Mouse (Mus musculus) megakaryocyte progenitor cell, adult 5-6 weeks (primary cell): ENCODE measurements around the gene Rad51. TPM values are rescaled to one million over a fixed set of nuclear protein-coding genes. Genes with fewer than 3 reads are reported as not detected.

ENCODE experiments used
- ATAC-seq: replicated peaks from 2 replicates; pipeline ENCODE4 v1.8.0; 2016; ENCODE audit warnings: mild to moderate bottlenecking, moderate TSS enrichment, inconsistent platforms; ENCODE audit not compliant: poor library complexity
- total RNA-seq, 2 experiments: library from RNA; stranded (forward) in 1 of 2; stranded (reverse) in 1 of 2; fragments of 157-497, 149-512 nt in 1 of 2; fragments of 200-1000 nt in 1 of 2; gene quantifications; 2 replicates each; pipeline versions ENCODE4 v1.2.3 to v1.2.4; 2015 to 2017

Rad51 gene
- total RNA-seq, 2 experiments from 2014 or later: 33.6 to 37.2 TPM

DNA sequence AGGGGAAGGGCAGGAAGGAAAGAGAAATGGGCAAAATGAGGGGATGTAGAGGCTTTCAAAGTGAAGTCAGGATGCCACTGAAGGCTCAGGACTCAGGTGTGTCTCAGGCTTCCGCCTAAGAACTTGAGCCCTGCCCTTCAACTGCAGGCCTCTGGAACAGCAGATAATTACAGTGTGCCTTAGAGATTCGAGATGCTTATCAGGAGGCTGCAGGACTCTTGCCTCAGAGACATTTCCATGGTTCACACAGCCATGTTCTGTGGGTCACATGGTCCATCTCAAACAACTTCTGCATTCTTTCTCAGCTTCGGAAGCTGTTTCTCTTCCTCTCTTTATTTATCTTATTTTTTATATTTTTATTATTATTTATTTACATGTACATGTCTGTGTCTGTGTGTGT is 50.5 kb downstream of the Rad51 start:
- peak; percentile 42 for ATAC-seq

DNA sequence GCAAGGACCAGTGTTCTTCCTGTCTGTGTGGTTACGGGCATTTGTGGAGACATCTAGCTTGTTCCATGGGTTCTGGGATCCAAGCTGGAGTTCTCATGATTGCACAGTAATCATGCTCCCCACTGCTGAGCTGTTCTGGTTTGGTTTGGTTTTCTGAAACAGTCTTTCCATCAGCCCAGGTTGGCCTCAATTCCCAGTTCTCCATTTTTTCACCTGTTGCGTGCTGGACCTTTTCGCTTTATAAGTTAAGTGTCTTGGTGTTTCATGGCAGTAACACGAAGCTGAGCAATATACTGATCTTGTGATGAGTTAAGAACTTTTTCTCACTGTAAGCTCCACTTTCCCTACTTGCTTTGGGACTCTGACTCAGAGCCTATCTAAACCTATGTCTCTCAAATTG is 51.4 kb downstream of the Rad51 start:
- no peak for ATAC-seq

DNA sequence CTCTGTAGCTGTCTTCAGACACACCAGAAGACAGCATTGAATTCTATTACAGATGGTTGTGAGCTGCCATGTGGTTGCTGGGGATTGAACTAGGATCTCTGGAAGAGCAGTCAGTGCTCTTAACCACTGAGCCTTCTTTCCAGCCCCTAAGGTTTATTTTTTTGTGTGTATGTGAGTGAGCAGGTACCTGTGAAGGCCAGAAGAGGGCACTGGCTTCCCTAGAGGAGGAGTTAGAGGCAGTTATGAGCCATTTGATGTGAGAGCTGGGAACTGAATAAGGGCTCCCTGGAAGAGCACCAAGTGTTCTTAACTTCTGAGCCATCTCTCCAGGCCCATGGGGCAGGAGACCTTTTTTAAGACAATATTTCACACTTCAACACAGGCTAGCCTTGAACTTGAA is 52.8 kb downstream of the Rad51 start:
- no peak for ATAC-seq

DNA sequence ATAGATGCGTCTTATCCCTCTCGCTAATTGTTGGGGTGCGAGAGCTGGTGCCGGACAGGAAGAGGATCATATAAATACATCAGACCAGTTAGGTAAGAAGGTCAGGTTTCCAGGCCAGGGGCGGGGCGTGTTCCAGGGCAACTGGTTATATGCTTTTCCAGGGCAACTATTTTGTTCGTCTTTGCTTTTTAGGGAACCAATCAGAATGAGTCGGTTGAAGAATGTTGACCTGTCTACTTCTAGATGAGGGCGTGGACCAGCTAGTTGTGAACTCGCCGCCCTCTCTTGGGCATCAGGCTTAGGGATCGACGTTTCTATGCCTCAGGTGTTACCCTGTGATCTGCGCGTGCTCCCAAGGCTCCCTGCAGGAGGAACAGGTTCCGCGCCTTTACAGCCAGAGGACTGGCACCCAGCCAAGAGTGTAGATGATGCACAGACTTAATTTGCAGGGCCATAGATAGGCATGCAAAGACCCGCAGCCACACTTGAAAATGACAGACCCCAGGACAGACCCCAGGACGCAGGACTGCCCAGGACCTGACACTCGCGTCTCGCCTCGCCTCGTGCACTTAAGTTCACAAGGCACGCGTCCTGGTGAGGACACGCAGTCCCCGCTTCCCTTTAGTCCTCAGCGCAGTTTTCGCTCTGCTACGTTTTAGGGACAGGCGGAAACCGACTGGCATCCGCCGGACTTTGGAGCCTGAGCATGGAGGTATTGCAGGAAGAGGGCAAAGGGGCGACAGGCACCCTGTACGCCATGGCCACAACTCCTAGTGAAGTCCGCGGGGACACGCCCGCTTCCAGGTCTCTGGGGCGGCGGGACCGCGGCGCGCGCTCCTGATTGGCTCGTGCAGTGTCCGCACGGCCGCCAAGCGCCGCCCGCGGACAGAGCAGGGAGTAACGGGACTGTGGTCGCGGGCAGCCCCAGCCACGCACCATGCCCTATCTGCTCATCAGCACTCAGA is 54.6 kb downstream of the Rad51 start, which contains the start of gene Gchfr:
Gchfr (plus strand) TSS at position 873 of the 965 bp plus-strand sequence.
- ATAC-seq: peak; percentile 63

DNA sequence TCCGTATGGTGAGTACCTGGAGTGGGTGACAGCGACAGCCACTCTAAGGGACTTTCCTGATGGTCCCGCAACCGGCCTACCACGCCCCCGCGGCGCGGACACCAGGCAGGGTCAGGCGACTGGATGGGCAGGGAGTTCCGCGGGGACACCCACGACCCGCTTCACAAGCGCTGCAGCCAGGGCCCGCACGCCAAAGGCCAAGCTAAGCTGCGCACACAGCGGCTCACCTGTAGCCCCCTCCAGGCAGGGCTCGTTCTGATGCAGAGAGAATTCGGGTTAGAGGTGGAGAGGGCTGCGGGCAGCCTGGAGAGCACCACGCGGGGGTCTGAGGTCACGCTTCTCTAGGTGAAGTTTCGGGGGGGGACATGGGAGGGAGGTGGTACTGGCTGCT is 55.3 kb downstream of the Rad51 start:
- no peak for ATAC-seq

DNA sequence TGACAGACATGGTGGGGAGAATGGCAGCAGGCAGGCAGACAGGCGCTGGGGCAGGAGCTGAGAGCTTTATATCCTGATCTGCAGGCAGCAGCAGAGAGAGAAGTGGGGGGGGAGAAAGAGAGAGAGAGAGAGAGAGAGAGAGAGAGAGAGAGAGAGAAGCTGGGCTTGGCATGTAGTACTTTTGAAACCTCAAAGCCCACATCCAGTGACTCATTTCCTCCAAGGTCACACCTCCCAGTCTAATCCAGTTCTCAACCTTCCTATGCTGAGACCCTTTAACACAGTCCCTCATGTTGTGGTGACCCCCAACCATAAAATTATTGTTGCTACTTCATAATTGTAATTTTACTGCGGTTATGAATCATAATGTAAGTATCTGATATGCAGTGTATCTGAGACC is 57.7 kb downstream of the Rad51 start:
- no peak for ATAC-seq

DNA sequence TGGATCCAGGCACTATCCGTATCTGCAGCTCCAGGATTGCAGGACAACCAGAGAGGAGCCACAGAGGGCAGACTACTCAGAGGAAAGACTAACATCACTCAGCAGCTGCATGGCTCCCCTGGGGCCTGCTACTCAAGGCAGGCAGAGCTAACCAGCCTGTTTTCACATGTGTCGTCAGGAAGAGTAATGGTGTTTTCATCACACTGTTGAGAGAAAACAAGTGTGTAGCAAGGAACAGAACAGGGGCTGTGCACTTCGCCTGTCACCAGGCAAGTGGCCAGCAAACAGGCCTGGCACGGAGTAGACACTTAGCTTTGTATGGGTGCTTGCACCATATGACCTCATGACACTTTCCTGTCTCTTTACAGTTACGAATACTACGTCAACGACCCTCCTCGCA is 59.0 kb downstream of the Rad51 start:
- no peak for ATAC-seq

DNA sequence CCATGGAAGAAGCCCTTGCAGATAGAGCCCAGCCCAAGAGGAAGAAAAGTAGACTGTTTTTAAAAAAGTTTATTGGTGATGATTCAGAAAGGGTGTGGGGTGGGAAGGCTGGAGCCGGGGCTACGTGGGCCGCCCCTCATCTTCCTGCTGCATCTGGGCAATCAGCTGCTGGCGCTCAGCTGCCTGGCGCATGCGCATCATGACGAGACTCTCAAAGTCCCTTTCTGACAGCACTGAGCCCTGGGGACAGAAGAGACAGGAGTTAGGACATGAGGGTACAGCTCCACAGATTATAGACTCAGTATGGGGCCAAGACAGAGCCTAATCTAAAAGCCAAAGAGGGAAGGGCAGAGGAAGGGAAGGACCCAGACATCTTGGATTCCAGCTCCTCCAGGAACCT is 59.9 kb downstream of the Rad51 start:
- peak; percentile 7; the same call in 1 of the 2 replicates for ATAC-seq

DNA sequence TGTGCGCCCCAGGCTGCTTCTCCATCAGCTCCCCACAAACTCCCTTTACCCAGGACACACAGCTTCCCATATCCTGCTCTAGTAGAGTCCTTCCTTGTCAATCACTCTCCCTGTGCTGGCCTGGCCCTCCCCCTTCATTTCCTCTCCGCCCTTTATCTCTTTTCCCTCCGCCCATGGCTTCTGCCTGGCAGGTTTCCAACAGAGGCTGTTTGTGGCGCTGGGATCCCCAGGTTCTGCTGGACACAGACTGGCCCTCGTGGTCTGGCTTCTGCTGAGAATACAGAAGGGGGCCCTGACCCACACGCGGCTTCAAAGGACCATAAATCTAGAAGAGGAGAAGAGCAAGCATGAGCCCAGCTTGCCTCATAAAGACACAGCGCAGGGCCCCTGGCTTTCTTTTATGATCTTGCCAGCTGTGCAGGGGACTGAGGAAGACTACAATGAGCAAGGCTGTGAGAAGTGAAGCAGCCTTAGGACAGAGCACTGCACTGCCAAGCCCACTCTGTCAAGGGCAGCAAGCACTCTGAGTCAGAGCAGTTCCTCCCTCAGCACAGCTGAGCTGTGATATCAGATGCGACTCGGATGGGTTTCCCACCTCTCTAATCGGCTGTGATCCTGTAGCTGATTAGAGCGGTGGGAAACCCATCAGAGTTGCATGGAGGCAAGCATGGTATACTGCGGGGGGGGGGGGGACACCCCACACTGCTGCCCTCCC is 60.4 kb downstream of the Rad51 start:
- peak; percentile 60 for ATAC-seq

DNA sequence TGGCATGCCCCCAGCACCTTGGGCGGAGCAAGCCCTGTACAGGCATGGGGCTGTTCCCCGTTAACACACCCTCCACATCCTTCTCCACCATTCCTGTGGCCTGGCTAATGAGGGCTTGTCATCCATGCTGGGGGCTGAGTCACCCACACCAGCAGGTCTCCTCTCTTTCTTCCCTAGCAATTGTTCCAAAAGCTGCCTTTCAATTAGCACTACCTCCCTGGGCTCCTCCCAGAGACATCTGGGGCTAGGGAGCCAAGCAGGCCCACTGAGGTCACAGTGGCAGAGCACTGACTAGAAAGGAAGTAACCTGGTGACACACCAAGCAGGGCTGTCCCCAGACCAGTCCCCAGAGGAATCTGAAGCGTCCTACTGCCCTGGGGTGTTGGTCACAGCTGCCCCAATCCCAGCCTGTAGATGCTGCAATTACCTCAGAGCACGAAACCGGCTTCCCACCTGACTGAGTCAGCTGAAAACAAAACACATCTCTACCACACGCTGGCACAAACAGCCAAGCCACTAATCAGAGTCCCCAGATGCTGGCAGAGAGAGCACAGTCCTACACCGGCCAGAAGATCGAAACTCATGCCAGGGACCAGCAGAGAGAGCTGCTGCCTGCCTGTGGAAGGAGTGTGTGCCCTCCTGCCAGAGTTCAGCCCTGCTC is 61.5 kb downstream of the Rad51 start, which contains the start of gene Gm14137:
Gm14137 (plus strand) TSS at position 519 of the 661 bp plus-strand sequence.
- peak; percentile 45 for ATAC-seq

DNA sequence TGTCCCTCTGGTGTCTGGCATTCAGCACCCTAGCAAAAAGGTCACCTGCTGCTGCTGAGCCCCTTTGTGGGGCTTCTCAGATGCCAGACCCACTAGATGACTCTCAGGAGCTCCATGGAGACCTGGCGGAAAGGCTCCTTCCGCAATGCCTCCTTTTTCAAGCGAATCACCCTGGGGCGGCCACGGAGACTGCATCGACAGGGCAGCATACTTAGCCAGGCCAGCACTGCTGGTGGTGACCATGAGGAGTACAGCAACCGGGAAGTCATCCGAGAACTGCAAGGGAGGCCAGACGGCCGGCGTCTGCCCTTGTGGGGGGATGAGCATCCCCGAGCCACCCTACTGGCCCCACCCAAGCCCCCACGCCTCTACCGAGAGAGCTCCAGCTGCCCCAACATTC is 62.3 kb downstream of the Rad51 start:
- no peak for ATAC-seq

DNA sequence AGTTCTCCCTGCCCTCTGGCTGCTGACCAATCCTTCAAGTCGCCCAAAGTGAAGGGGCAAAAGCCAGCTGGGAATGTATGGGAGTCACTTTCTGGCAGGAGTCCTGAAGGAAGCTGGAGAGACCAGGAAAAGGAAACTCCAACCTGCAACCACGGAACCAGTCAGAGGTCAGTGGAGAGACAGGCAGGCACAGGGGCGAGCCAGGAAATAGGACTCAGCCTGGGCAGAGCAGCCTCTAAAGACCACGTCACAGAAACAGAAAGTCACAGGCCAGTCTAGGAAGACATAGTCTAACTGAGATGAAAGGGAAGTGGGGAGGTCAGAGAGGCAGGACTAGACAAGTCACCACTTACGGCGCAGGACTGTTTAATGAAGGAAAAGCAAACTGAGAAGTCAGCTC is 63.0 kb downstream of the Rad51 start:
- no peak for ATAC-seq

DNA sequence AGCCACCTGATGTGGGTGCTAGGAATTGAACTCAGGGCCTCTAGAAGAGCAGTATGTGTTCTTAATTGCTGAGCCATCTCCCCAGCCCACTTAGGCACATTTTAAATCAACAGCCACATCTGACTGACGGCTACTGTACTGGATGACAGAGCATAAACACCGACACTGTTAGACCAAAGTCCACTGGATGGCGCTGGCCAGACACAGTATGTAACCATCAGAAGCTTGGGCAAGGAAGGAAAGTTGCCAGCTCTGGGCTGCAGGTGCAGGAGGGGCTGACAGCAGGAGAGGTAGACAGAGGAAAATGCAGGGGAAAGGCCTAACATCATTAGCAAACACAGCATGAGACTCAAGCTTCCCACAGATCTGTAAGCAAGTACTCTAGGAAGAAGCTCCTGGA is 64.2 kb downstream of the Rad51 start:
- no peak for ATAC-seq

DNA sequence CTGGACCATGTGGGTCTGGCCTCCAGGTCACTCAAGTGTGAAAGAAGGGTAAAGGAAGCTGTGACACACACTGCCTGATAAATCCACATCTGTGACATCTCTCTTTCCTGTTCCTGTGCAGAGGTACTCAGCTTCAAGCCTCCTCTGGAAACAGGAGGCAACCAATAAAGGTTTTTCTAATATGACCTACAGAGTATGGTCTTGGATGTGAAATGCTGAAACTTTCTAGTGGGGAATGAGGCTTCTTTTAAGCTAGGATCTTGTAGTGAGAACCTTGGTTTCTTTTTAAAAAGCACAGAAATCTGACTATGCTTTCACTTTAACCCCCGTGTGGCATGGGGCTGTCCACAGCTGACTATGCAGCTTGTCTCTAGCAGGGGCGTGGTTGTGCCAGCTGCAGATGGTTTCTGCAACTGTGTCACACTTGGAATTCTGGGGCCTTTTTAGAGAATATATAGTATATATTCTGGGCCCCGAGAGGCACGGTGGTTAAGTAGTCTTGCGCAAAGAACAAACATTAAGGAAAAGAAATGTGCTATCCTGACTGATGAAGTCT is 64.9 kb downstream of the Rad51 start:
- ATAC-seq: no peak

DNA sequence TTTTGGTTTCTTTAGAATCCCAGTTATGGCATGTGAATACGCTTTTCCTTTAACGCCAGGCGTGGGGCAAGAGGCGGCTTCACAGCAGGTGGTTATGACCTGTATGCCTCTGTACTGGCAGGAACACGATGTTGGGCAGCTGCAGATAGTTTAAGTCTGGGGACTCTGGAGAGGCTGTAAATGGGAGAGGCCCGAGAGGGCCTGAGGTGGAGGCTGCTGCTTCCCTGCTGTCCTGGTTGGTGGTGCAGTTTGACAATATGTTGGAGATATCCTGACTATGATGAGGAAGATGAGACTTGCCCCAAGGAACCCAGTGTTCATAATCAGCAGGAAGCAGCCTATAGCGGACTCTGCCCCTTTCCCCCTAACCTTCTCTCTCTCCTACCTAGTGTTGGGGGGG is 70.3 kb downstream of the Rad51 start:
- ATAC-seq: no peak; the same call in 1 of the 2 replicates

DNA sequence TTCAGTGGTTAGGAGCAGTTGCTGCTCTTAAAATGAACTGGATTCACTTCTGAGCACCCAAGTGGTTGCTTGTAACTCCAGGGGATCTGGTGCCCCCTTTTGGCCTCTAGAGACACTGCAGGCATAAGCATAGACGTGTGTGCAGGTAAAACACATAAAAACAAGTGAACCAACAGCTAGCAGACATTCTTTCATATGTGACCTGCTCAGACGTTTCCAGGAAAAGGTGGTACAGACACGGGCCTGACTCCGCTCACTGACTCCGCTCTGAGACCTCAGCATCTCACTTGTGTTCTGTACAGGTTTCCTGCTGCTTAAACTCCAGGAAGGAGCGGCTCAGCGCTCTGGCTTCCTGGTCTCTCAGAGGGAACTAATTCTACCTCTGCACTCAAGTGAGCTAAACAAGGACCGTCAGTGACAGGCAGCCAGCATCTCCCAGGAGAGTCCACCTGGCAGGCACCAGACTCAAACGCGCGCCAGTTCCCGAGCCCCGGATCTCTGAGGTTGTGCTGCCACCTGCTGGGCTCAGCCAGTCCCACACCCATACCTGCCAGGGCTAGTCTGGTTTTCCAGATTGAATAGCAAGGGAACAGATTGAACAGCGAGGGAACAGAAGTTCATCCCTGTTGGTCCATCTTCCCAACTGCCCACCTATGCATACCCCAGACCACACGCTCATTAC is 76.6 kb downstream of the Rad51 start:
- peak; percentile 98 for ATAC-seq

DNA sequence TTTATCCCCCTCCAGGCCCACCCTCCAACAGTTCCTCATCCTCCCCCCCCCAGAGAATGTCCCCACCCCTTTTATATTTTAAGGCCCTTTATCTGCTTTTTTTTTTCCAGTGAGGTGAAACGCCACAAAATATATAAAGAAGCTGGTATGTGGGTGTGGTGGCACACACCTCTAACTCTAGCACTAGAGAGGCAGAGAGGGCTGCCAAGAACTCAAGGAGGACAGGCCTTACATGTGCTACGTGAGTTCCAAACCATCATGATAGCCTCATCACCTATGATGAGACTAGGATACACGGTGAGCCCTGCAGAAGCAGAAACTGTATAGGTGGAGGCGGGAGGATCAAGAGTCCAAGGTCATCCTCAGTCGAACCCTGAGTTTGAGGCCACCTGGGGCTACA is 78.4 kb downstream of the Rad51 start:
- ATAC-seq: no peak

DNA sequence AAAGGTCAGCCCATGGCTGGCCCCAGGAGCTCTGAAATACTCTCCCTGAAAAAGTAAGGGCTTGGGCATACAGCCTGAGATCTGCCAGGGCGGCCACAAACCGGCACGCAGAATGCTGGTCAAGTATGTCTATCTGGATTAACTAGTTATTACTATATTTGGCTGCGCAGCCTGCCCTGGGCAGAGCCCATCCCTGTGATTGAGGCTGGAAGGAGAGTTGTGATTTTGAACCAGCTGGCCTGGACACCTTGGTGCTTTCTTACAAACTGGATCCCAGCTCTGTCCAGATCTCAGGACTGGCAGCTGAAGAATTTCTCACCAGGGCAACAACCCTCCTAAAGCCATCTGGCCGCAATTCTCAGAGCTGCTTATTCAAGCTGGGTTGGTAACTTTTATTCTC is 81.5 kb downstream of the Rad51 start:
- ATAC-seq: no peak

DNA sequence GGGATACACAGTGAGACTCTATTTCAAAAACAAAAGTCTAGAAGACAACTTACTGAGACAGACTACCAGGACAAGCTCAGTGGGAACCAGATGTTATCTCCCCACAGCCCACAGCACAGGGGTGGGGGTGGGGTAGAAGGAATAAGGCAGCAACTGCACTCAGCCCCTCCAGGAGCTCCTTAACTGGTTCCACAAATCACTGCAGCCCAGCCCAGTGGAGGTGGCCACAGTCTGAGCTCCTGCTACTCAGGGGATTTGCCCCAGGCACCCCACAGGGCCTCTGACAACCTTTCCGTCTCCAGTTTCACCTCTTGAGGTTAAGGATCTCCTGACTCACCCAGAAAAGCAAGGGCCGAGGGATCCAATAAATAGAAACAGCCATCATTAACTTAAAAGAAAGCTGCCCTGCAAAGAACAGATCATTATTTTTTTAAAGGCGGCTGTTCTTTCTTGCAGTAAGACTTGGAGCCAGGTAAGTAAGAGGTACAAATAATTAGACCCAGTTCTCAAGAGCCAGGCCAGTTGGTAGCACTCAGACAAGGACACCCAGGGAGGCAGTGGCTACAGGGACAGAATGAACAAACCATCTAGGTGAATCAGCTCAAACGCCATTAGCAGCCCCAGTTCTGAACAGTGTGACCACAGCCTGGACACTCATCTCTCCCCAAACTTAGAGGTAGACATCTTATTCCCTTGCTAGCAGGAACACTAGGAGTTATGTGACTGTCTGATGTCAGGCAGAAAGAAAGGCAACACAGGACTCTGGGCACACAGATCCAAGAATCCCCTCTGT is 83.9 kb downstream of the Rad51 start:
- ATAC-seq: no peak
